Mouse (Mus musculus) forebrain, embryonic 14.5 days (tissue): Measurements from ENCODE around the gene Ptprd. TPM values are rescaled to one million over a fixed set of nuclear protein-coding genes. Genes with fewer than 3 reads are reported as not detected.
A peak's percentile ranks its signal among the peaks of the same experiment; 100 is the strongest.

Experiments used
- ATAC-seq: fragments of 200-750 bp; cut with Nextera tagmentation; 2 replicates; pipeline ENCODE4 v1.8.0; 2017; ENCODE audit warnings: mild to moderate bottlenecking, moderate library complexity
- DNase-seq: peaks from one replicate; pipeline ENCODE4 v3.0.0-alpha.2; 2015; ENCODE audit warnings: low spot score
- H3K27ac ChIP-seq: fragments of 300-500 bp; sonication (generic); 2 replicates; pipeline ENCODE4 v1.5.1; 2014; ENCODE audit warnings: low read depth, mild to moderate bottlenecking, control low read depth, low read length, moderate library complexity
- H3K27me3 ChIP-seq: fragments of 300-500 bp; sonication (generic); replicated peaks from 2 replicates; pipeline ENCODE4 v1.6.1; 2014; ENCODE audit warnings: low read length, control low read depth, mixed read lengths; ENCODE audit not compliant: control insufficient read depth, insufficient read depth
- H3K36me3 ChIP-seq: fragments of 300-500 bp; sonication (generic); 2 replicates; pipeline ENCODE4 v1.6.1; 2014; ENCODE audit warnings: low read length, control low read depth; ENCODE audit not compliant: control insufficient read depth, insufficient read depth
- H3K4me1 ChIP-seq: fragments of 300-500 bp; sonication (generic); 2 replicates; pipeline ENCODE4 v1.6.1; 2014; ENCODE audit warnings: antibody characterized with exemption, low read length, control low read depth; ENCODE audit not compliant: control insufficient read depth, insufficient read depth
- H3K4me2 ChIP-seq: fragments of 300-500 bp; sonication (generic); 2 replicates; pipeline ENCODE4 v1.6.1; 2014; ENCODE audit warnings: mild to moderate bottlenecking, control low read depth, low read length
- H3K4me3 ChIP-seq: fragments of 300-500 bp; sonication (generic); 2 replicates; pipeline ENCODE4 v1.5.1; 2014; ENCODE audit warnings: low read depth, low read length, control low read depth
- H3K9ac ChIP-seq: fragments of 300-500 bp; sonication (generic); 2 replicates; pipeline ENCODE4 v1.6.1; 2014; ENCODE audit warnings: mild to moderate bottlenecking, low read length, control low read depth, moderate library complexity
- H3K9me3 ChIP-seq: fragments of 300-500 bp; sonication (generic); replicated peaks from 2 replicates; pipeline ENCODE4 v1.6.1; 2016; ENCODE audit warnings: low read length, control low read depth, mixed read lengths; ENCODE audit not compliant: control insufficient read depth
- WGBS: fragments of 180-500 bp; shearing (Covaris S2); extraction: QIAGEN DNeasy Blood & Tissue Kit; methylation state at CpG from one replicate; pipeline ENCODE4 v1.1.7; 2014; 5-methylcytosine and 5-hydroxymethylcytosine counted together
- polyA plus RNA-seq: library from polyadenylated mRNA; unstranded; fragments of >200 nt; fragmentation: Nextera tagmentation; extraction: Ambion mirVana; gene quantifications from 2 replicates; pipeline ENCODE4 v1.2.1, GENCODE M21; 2014

The Ptprd gene
- polyA plus RNA-seq, 1 experiment from 2014 or later = 43.3 TPM

GRCm38 (mm10) chr4:77283423-77283822, 928.3 kb downstream of the Ptprd start:
- ATAC-seq = no peak
- H3K27me3 ChIP-seq = no peaks in the 10 kb centered on the region
- 94% methylated on average over 1 of the region's 1 CpGs for WGBS

GRCm38 (mm10) chr4:77277913-77278312, 933.8 kb downstream of the Ptprd start:
- Histone ChIP-seq H3K4me1 (no peaks in the 10 kb centered on the region), H3K27ac (no peak overlapping the region), H3K27me3 (no peaks in the 10 kb centered on the region), H3K9me3 (no peaks in the 10 kb centered on the region), H3K36me3 (no peaks in the 10 kb centered on the region), H3K9ac (no peak overlapping the region), H3K4me3 (no peak overlapping the region), H3K4me2 (no peak overlapping the region)
- no peak for ATAC-seq
- WGBS = 31% methylated on average over 4 of the region's 4 CpGs
- DNase-seq = no peak

More at GRCm38 (mm10) chr4:77283423-77283822, 928.3 kb downstream of the Ptprd start:
- no peaks in the 10 kb centered on the region for H3K4me1 ChIP-seq
- H3K36me3 ChIP-seq = no peaks in the 10 kb centered on the region
- H3K27ac ChIP-seq = no peak overlapping the region
- no peak for DNase-seq
- no peaks in the 10 kb centered on the region for H3K9me3 ChIP-seq
- H3K4me3 ChIP-seq = no peak overlapping the region
- no peak overlapping the region for H3K4me2 ChIP-seq
- H3K9ac ChIP-seq = no peak overlapping the region

- no peak overlapping the region for H3K9ac ChIP-seq
- H3K4me2 ChIP-seq = no peak overlapping the region
- 51% methylated on average over 1 of the region's 1 CpGs for WGBS
- no peaks in the 10 kb centered on the region for H3K36me3 ChIP-seq
- no peaks in the 10 kb centered on the region for H3K4me1 ChIP-seq
- no peak overlapping the region for H3K4me3 ChIP-seq
- no peaks in the 10 kb centered on the region for H3K9me3 ChIP-seq
- H3K27ac ChIP-seq = no peak overlapping the region
- no peaks in the 10 kb centered on the region for H3K27me3 ChIP-seq
- ATAC-seq (no peak), DNase-seq (no peak)
These were observed 951.8 kb downstream of the Ptprd start for GRCm38 (mm10) chr4:77259972-77260290.

- peak; percentile 91 for DNase-seq
- no peak overlapping the region for H3K9ac ChIP-seq
- 38% methylated on average over 8 of the region's 8 CpGs for WGBS
These were observed 952.4 kb downstream of the Ptprd start for GRCm38 (mm10) chr4:77259250-77259971.

GRCm38 (mm10) chr4:77251188-77251587, 960.6 kb downstream of the Ptprd start:
- Histone ChIP-seq H3K4me3 (no peak overlapping the region), H3K27ac (no peak overlapping the region), H3K4me2 (no peak overlapping the region), H3K9me3 (no peaks in the 10 kb centered on the region), H3K27me3 (no peaks in the 10 kb centered on the region), H3K36me3 (no peaks in the 10 kb centered on the region), H3K9ac (no peak overlapping the region), H3K4me1 (no peaks in the 10 kb centered on the region)
- WGBS = 69% methylated on average over 4 of the region's 4 CpGs
- DNase-seq (no peak), ATAC-seq (no peak)

More at GRCm38 (mm10) chr4:77259250-77259971, 952.4 kb downstream of the Ptprd start:
- Histone ChIP-seq H3K36me3 (no peaks in the 10 kb centered on the region), H3K9me3 (no peaks in the 10 kb centered on the region), H3K4me1 (no peaks in the 10 kb centered on the region), H3K4me2 (no peak overlapping the region), H3K4me3 (no peak overlapping the region), H3K27me3 (no peaks in the 10 kb centered on the region), H3K27ac (no peak overlapping the region)
- ATAC-seq = peak; percentile 93

GRCm38 (mm10) chr4:77249801-77250200, 962.0 kb downstream of the Ptprd start:
- no peaks in the 10 kb centered on the region for H3K27me3 ChIP-seq
- no peak for ATAC-seq
- no peak for DNase-seq
- H3K9ac ChIP-seq = no peak overlapping the region
- H3K4me3 ChIP-seq = no peak overlapping the region
- no peaks in the 10 kb centered on the region for H3K9me3 ChIP-seq
- H3K27ac ChIP-seq = no peak overlapping the region
- H3K36me3 ChIP-seq = no peaks in the 10 kb centered on the region
- no peaks in the 10 kb centered on the region for H3K4me1 ChIP-seq
- WGBS = 44% methylated on average over 1 of the region's 1 CpGs
- H3K4me2 ChIP-seq = no peak overlapping the region

- Histone ChIP-seq H3K9ac (no peak overlapping the region), H3K36me3 (no peaks in the 10 kb centered on the region), H3K4me2 (no peak overlapping the region), H3K27me3 (no peaks in the 10 kb centered on the region), H3K9me3 (no peaks in the 10 kb centered on the region), H3K4me1 (no peaks in the 10 kb centered on the region), H3K4me3 (no peak overlapping the region), H3K27ac (no peak overlapping the region)
- ATAC-seq (no peak), DNase-seq (no peak)
- 94% methylated on average over 1 of the region's 1 CpGs for WGBS
These were observed 962.8 kb downstream of the Ptprd start for GRCm38 (mm10) chr4:77248918-77249317.

GRCm38 (mm10) chr4:77241852-77242455, 969.8 kb downstream of the Ptprd start:
- Histone ChIP-seq H3K36me3 (no peaks in the 10 kb centered on the region), H3K27me3 (no peaks in the 10 kb centered on the region), H3K4me3 (no peak overlapping the region), H3K4me1 (no peaks in the 10 kb centered on the region), H3K9ac (no peak overlapping the region), H3K27ac (no peak overlapping the region), H3K9me3 (no peaks in the 10 kb centered on the region), H3K4me2 (no peak overlapping the region)
- ATAC-seq (no peak), DNase-seq (no peak)
- 78% methylated on average over 6 of the region's 6 CpGs for WGBS

- no peak overlapping the region for H3K4me2 ChIP-seq
- H3K4me3 ChIP-seq = no peak overlapping the region
- H3K4me1 ChIP-seq = no peaks in the 10 kb centered on the region
- no peak overlapping the region for H3K27ac ChIP-seq
- WGBS = 71% methylated on average over 1 of the region's 1 CpGs
- H3K27me3 ChIP-seq = no peaks in the 10 kb centered on the region
- no peaks in the 10 kb centered on the region for H3K9me3 ChIP-seq
- no peak for ATAC-seq
- no peaks in the 10 kb centered on the region for H3K36me3 ChIP-seq
- no peak for DNase-seq
- no peak overlapping the region for H3K9ac ChIP-seq
These were observed 973.6 kb downstream of the Ptprd start for GRCm38 (mm10) chr4:77238144-77238543.
